Mouse (Mus musculus) embryonic facial prominence, embryonic 13.5 days (tissue): Measurements from ENCODE around the gene Vmn2r110. TPM values are rescaled to one million over a fixed set of nuclear protein-coding genes. Genes with fewer than 3 reads are reported as not detected.

Source experiments
- ATAC-seq: fragments of 200-750 bp; cut with Nextera tagmentation; 2 replicates; pipeline ENCODE4 v1.8.0; 2017; ENCODE audit warnings: low read depth; ENCODE audit not compliant: insufficient number of reproducible peaks, insufficient read depth, low FRiP score, low TSS enrichment
- H3K27ac ChIP-seq: fragments of 300-500 bp; sonication (generic); 2 replicates; pipeline ENCODE4 v1.5.1; 2015; ENCODE audit warnings: moderate library complexity, mild to moderate bottlenecking, inconsistent platforms
- H3K27me3 ChIP-seq: fragments of 300-500 bp; sonication (generic); 2 replicates; pipeline ENCODE4 v1.6.1; 2015; ENCODE audit warnings: mild to moderate bottlenecking, inconsistent platforms
- H3K36me3 ChIP-seq: fragments of 300-500 bp; sonication (generic); 2 replicates; pipeline ENCODE4 v1.6.1; 2015; ENCODE audit warnings: mild to moderate bottlenecking, inconsistent platforms
- H3K4me1 ChIP-seq: fragments of 300-500 bp; sonication (generic); 2 replicates; pipeline ENCODE4 v1.6.1; 2015; ENCODE audit warnings: inconsistent platforms
- H3K4me2 ChIP-seq: fragments of 300-500 bp; sonication (generic); 2 replicates; pipeline ENCODE4 v1.6.1; 2015; ENCODE audit warnings: moderate library complexity, mild to moderate bottlenecking, inconsistent platforms
- H3K4me3 ChIP-seq: fragments of 300-500 bp; sonication (generic); 2 replicates; pipeline ENCODE4 v1.5.1; 2015; ENCODE audit warnings: mild to moderate bottlenecking, inconsistent platforms
- H3K9ac ChIP-seq: fragments of 300-500 bp; sonication (generic); 2 replicates; pipeline ENCODE4 v1.6.1; 2015; ENCODE audit warnings: mild to moderate bottlenecking, inconsistent platforms
- H3K9me3 ChIP-seq: fragments of 300-500 bp; sonication (generic); 2 replicates; pipeline ENCODE4 v1.6.1; 2016; ENCODE audit warnings: inconsistent platforms
- WGBS: fragments of 180-500 bp; shearing (Covaris S2); methylation state at CpG from one replicate; pipeline ENCODE4 v1.1.7; 2015; ENCODE audit warnings: mixed read lengths; 5-methylcytosine and 5-hydroxymethylcytosine counted together
- polyA plus RNA-seq: library from polyadenylated mRNA; unstranded; fragments of >200 nt; fragmentation: Nextera tagmentation; extraction: Ambion mirVana; gene quantifications from 2 replicates; pipeline ENCODE4 v1.2.1, GENCODE M21; 2015

The Vmn2r110 gene
- polyA plus RNA-seq: 0.03 TPM in 1 of 2 replicates, not detected in the other

DNA sequence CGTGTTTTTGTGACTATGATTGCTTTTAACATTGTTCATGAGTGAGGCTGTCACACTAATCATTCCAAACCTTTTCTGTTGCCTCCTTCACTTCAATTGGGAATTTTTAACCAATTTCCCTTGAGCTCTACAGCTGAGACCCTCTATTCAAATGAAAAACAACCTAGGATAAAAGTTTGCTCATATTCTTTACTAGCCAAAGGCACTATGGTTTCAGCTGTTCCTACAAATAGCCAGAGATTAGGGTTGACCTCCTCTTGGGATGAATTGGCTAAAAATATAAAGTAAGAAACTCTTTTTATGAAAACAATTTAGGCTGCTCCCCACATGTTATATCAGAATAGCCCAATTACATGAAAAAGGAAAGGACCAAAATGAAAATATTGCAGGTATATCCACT, at the start of gene Vmn2r110:
Vmn2r110 (minus strand) TSS at position 101 of the 400 bp plus-strand sequence.
- no peaks in the 10 kb centered on the region for H3K4me1 ChIP-seq
- WGBS: 27% methylated on average over 1 of the region's 1 CpGs
- H3K27me3 ChIP-seq: no peaks in the 10 kb centered on the region
- H3K9me3 ChIP-seq: no peaks in the 10 kb centered on the region
- H3K27ac ChIP-seq: no peak within 1 kb of the TSS
- no peak for ATAC-seq
- H3K9ac ChIP-seq: no peak within 1 kb of the TSS
- H3K4me3 ChIP-seq: no peak within 1 kb of the TSS
- H3K4me2 ChIP-seq: no peak within 1 kb of the TSS
- no peaks in the 10 kb centered on the region for H3K36me3 ChIP-seq

DNA sequence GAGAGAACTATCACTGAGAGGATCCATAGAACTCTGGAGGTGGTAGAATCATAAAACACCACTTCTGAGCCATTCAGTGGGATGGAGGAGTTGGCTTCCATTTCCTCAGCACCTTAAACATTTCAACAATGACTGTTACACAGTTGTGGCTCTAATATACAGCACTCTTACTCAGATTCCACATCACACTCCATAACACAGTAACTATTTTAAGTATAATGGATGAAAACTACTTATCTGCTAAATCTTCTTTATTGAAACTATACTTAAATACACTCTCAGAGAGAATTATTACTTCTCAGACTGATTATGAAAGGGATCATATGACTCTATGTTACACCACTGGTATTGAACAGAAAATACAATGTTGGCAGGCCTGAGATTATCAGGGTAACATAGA, 28.6 kb upstream of the Vmn2r110 start, which contains the start of gene Fpr-rs3:
Fpr-rs3 (minus strand) TSS at position 101 of the 400 bp plus-strand sequence.
- no peak for ATAC-seq
- Histone ChIP-seq H3K27me3 (no peaks in the 10 kb centered on the region), H3K4me2 (no peak within 1 kb of the TSS), H3K4me1 (no peaks in the 10 kb centered on the region), H3K36me3 (no peaks in the 10 kb centered on the region), H3K9me3 (peaks cover 3% of the 10 kb centered on the region; the same call in 1 of the 2 replicates), H3K27ac (no peak within 1 kb of the TSS), H3K4me3 (no peak within 1 kb of the TSS), H3K9ac (no peak within 1 kb of the TSS)

DNA sequence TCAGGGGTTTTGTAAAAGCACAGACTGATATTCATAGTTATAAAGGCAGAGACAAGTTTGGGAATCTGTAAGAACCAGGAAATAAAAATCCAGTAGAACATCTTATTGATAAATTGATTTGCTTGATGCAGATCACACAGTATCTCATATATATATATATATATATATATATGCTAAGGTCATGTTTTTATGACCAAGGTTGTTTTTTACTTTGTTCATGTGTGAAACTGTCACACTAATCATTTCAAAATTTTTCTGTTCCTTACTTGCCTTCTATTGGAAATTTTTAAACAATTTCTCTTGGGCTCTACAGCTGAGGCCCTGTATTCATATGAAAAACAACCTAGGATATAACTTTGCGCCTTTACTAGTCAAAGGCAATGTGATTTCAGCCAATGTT, 31.6 kb downstream of the Vmn2r110 start, which contains the start of gene Vmn2r109:
Vmn2r109 (minus strand) TSS at position 101 of the 400 bp plus-strand sequence.
- H3K27ac ChIP-seq: no peak within 1 kb of the TSS
- H3K9ac ChIP-seq: no peak within 1 kb of the TSS
- no peak within 1 kb of the TSS for H3K4me3 ChIP-seq
- H3K4me1 ChIP-seq: no peaks in the 10 kb centered on the region
- no peak within 1 kb of the TSS for H3K4me2 ChIP-seq
- H3K27me3 ChIP-seq: no peaks in the 10 kb centered on the region
- no peaks in the 10 kb centered on the region for H3K36me3 ChIP-seq
- H3K9me3 ChIP-seq: 0 out of 2 replicates have a peak, but pooled peaks cover 2% of the 10 kb centered on the region
- WGBS: 88% methylated on average over 1 of the region's 1 CpGs
- no peak for ATAC-seq

Other genes starting within 250 kb of the Vmn2r110 start
- not detected in 2 replicates for gene Vmn1r224, start 182.3 kb downstream of the Vmn2r110 start, polyA plus RNA-seq
- not detected in 2 replicates for gene Vmn2r108, start 115.1 kb downstream of the Vmn2r110 start, polyA plus RNA-seq
- not detected in 2 replicates for gene Vmn1r225, start 98.3 kb downstream of the Vmn2r110 start, polyA plus RNA-seq
- not detected in 2 replicates for gene Vmn2r109, start 31.7 kb downstream of the Vmn2r110 start, polyA plus RNA-seq
- not detected in 2 replicates for gene Fpr-rs3, start 28.5 kb upstream of the Vmn2r110 start, polyA plus RNA-seq
- gene Vmn1r226, start 86.4 kb upstream of the Vmn2r110 start, polyA plus RNA-seq: not detected in 2 replicates
- gene Vmn1r227, start 133.4 kb upstream of the Vmn2r110 start, polyA plus RNA-seq: not detected in 2 replicates
- not detected in 2 replicates for gene Vmn1r228, start 189.7 kb upstream of the Vmn2r110 start, polyA plus RNA-seq
- gene Vmn1r229, start 215.1 kb upstream of the Vmn2r110 start, polyA plus RNA-seq: not detected in 2 replicates
- gene Vmn1r230, start 244.0 kb upstream of the Vmn2r110 start, polyA plus RNA-seq: not detected in 2 replicates